Mouse (Mus musculus) heart, embryonic 13.5 days (tissue): ENCODE measurements at regions not wholly inside any gene's neighbourhood (a gene's known extent, or its start where the extent isn't known, plus 50 kb on each side); places are given as distances from the start of the nearest gene placed in this dataset.

Experiments
- ATAC-seq: fragments of 200-750 bp; cut with Nextera tagmentation; 2 replicates; pipeline ENCODE4 v1.8.0; 2017; ENCODE audit warnings: moderate TSS enrichment; ENCODE audit not compliant: insufficient number of reproducible peaks, low FRiP score, low TSS enrichment; ENCODE audit errors: extremely low read depth
- H3K27ac ChIP-seq: fragments of 300-500 bp; sonication (generic); replicated peaks from 2 replicates; pipeline ENCODE4 v1.5.1; 2015; ENCODE audit warnings: moderate library complexity, mild to moderate bottlenecking, inconsistent platforms
- H3K27me3 ChIP-seq: fragments of 300-500 bp; sonication (generic); replicated peaks from 2 replicates; pipeline ENCODE4 v1.6.1; 2015; ENCODE audit warnings: mild to moderate bottlenecking, inconsistent platforms
- H3K36me3 ChIP-seq: fragments of 300-500 bp; sonication (generic); 2 replicates; pipeline ENCODE4 v1.6.1; 2015; ENCODE audit warnings: mild to moderate bottlenecking, inconsistent platforms
- H3K4me1 ChIP-seq: fragments of 300-500 bp; sonication (generic); 2 replicates; pipeline ENCODE4 v1.6.1; 2015; ENCODE audit warnings: inconsistent platforms
- H3K4me2 ChIP-seq: fragments of 300-500 bp; sonication (generic); 2 replicates; pipeline ENCODE4 v1.6.1; 2015; ENCODE audit warnings: inconsistent platforms, mild to moderate bottlenecking, moderate library complexity
- H3K4me3 ChIP-seq: fragments of 300-500 bp; sonication (generic); 2 replicates; pipeline ENCODE4 v1.5.1; 2015; ENCODE audit warnings: moderate library complexity, mild to moderate bottlenecking, inconsistent platforms
- H3K9ac ChIP-seq: fragments of 300-500 bp; sonication (generic); 2 replicates; pipeline ENCODE4 v1.6.1; 2015; ENCODE audit warnings: inconsistent platforms, mild to moderate bottlenecking, moderate library complexity
- H3K9me3 ChIP-seq: fragments of 300-500 bp; sonication (generic); 2 replicates; pipeline ENCODE4 v1.6.1; 2016; ENCODE audit warnings: inconsistent platforms
- WGBS: fragments of 180-500 bp; shearing (Covaris S2); methylation state at CpG from one replicate; pipeline ENCODE4 v1.1.7; 2015; ENCODE audit warnings: mixed read lengths; 5-methylcytosine and 5-hydroxymethylcytosine counted together

GRCm38 (mm10) chr15:50993121-50993520 lies 2891.6 kb upstream of the Gm7489 start:
- Histone ChIP-seq H3K9me3 (no peaks in the 10 kb centered on the region), H3K36me3 (no peaks in the 10 kb centered on the region), H3K4me3 (no peak overlapping the region), H3K27ac (no peak overlapping the region), H3K4me2 (no peak overlapping the region), H3K27me3 (no peaks in the 10 kb centered on the region), H3K4me1 (peaks cover 7% of the 10 kb centered on the region; the same call in 1 of the 2 replicates), H3K9ac (no peak overlapping the region)
- WGBS, result 61% methylated on average over 5 of the region's 5 CpGs
- ATAC-seq, result no peak

DNA sequence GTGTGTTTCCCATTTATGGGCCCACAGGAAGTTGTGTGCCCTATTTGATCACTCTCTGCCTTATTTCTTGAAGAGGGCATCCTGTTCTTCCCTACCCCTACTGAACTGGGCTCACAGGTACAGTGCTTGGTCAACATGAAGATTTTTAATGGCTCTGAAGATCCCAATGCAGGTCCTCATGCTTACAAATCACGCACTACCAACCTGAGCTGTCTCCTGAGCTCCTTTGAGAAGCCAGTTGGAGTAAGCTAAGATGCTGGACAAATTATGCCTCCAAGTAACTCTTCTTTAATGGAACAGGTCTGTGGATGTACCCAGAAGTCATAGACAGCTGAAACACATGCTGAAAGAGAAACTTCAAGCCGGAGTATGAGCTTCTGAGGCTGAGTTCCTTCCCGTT lies 2889.0 kb upstream of the Gm7489 start:
- Histone ChIP-seq H3K9me3 (no peaks in the 10 kb centered on the region), H3K4me1 (peaks cover 7% of the 10 kb centered on the region; the same call in 1 of the 2 replicates), H3K27me3 (no peaks in the 10 kb centered on the region), H3K4me2 (no peak overlapping the region), H3K36me3 (no peaks in the 10 kb centered on the region), H3K27ac (no peak overlapping the region), H3K9ac (no peak overlapping the region), H3K4me3 (no peak overlapping the region)
- ATAC-seq, result no peak
- WGBS, result 75% methylated on average over 3 of the region's 3 CpGs

DNA sequence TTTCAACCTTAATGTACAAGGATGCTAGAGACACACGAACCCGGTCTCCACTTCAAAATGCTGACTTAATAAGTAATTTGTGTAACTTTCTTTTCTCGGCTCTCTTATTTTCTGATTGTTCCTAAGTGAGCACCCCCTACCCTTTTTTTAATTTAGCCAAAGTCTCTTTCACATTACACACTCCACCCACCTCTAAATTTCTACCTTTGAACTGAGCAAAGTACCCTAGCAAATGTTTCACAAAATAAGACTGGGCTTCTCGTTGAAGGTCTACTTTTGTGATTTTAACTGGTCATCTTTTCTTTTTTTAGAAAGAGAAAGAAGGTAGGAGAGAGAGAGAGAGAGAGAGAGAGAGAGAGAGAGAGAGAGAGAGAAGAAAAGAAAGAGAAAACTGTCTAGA lies 2888.4 kb upstream of the Gm7489 start:
- no peak overlapping the region for H3K4me2 ChIP-seq
- no peak overlapping the region for H3K9ac ChIP-seq
- H3K9me3 ChIP-seq, result no peaks in the 10 kb centered on the region
- H3K27ac ChIP-seq, result no peak overlapping the region
- H3K36me3 ChIP-seq, result no peaks in the 10 kb centered on the region
- 72% methylated on average over 4 of the region's 4 CpGs for WGBS
- H3K4me3 ChIP-seq, result no peak overlapping the region
- no peak for ATAC-seq
- peaks cover 7% of the 10 kb centered on the region; the same call in 1 of the 2 replicates for H3K4me1 ChIP-seq
- no peaks in the 10 kb centered on the region for H3K27me3 ChIP-seq

DNA sequence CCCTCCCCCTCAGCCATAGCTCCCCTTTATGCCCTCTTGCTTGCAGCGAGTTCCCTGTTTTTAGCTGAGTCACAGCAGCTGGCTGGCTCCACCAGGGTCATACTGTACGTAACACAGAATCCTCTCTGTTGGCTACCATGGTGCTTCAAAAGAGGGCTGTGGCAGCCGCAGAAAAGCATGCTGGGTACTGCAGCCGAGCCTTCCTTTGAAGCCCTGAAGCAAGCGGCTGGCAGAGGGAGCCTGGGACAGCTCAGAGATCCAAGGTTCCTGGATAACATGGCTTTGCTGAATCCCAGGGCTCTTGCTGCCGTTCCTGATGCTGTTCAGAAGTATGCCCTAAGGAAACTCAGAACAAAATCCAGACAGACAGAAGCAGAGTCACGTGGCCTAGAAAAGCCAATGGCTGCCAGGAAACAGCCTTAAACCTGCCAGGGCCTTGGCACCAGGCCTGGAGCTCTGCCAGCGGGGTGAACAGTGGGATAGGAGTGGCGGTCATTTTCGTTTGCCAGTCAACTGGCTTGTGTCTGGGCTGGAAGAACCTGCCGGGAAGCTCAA lies 2887.4 kb upstream of the Gm7489 start:
- Histone ChIP-seq H3K27me3 (no peaks in the 10 kb centered on the region), H3K36me3 (no peaks in the 10 kb centered on the region), H3K4me2 (peak overlapping the region; percentile 33), H3K4me1 (peaks cover 3% of the 10 kb centered on the region; the same call in 1 of the 2 replicates), H3K9ac (no peak overlapping the region), H3K9me3 (no peaks in the 10 kb centered on the region), H3K4me3 (no peak overlapping the region), H3K27ac (no peak overlapping the region)
- 58% methylated on average over 11 of the region's 11 CpGs for WGBS
- ATAC-seq, result no peak

- Histone ChIP-seq H3K4me2 (no peak overlapping the region), H3K9ac (no peak overlapping the region), H3K4me1 (no peaks in the 10 kb centered on the region), H3K9me3 (no peaks in the 10 kb centered on the region), H3K36me3 (no peaks in the 10 kb centered on the region), H3K27me3 (no peaks in the 10 kb centered on the region), H3K27ac (no peak overlapping the region), H3K4me3 (no peak overlapping the region)
- no peak for ATAC-seq
- 9% methylated on average over 1 of the region's 1 CpGs for WGBS
Observed at GRCm38 (mm10) chr15:51038968-51039367, 2845.7 kb upstream of the Gm7489 start.

- Histone ChIP-seq H3K4me2 (no peak overlapping the region), H3K27me3 (peaks cover 9% of the 10 kb centered on the region; the same call in 1 of the 2 replicates), H3K9ac (no peak overlapping the region), H3K4me3 (no peak overlapping the region), H3K4me1 (no peaks in the 10 kb centered on the region), H3K9me3 (no peaks in the 10 kb centered on the region), H3K27ac (no peak overlapping the region), H3K36me3 (no peaks in the 10 kb centered on the region)
- WGBS, result 82% methylated on average over 10 of the region's 10 CpGs
- no peak for ATAC-seq
Observed at GRCm38 (mm10) chr15:51070538-51070937, 2814.2 kb upstream of the Gm7489 start.

GRCm38 (mm10) chr15:51071132-51071656 lies 2813.5 kb upstream of the Gm7489 start:
- peaks cover 9% of the 10 kb centered on the region; the same call in 1 of the 2 replicates for H3K27me3 ChIP-seq
- no peaks in the 10 kb centered on the region for H3K9me3 ChIP-seq
- no peaks in the 10 kb centered on the region for H3K4me1 ChIP-seq
- H3K27ac ChIP-seq, result no peak overlapping the region
- H3K4me3 ChIP-seq, result no peak overlapping the region
- H3K9ac ChIP-seq, result no peak overlapping the region
- 69% methylated on average over 10 of the region's 10 CpGs for WGBS
- H3K36me3 ChIP-seq, result no peaks in the 10 kb centered on the region
- ATAC-seq, result no peak
- H3K4me2 ChIP-seq, result no peak overlapping the region

DNA sequence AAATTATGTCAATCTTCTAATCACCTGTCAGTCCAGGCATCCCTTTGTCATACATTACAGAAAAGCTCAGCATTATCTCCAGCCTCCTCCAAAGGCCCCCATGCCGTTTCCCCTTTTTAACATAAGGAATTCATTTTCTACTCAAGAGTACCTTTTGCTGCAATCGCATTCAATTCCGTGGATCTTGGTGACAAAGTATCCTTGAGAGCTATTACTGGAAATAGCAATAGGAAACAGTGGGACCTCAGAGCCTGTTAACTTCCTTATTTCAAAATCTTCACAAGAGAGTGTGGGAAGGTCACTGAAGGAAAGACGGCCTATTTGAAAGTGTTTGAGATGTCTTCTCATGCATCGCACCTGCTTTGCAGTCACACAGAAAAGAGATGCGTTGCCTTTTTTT lies 2811.0 kb upstream of the Gm7489 start:
- Histone ChIP-seq H3K9ac (no peak overlapping the region), H3K4me1 (no peaks in the 10 kb centered on the region), H3K4me3 (no peak overlapping the region), H3K9me3 (no peaks in the 10 kb centered on the region), H3K27ac (no peak overlapping the region), H3K36me3 (no peaks in the 10 kb centered on the region), H3K4me2 (no peak overlapping the region), H3K27me3 (peaks cover 9% of the 10 kb centered on the region; the same call in 1 of the 2 replicates)
- ATAC-seq, result no peak
- WGBS, result 76% methylated on average over 6 of the region's 6 CpGs

DNA sequence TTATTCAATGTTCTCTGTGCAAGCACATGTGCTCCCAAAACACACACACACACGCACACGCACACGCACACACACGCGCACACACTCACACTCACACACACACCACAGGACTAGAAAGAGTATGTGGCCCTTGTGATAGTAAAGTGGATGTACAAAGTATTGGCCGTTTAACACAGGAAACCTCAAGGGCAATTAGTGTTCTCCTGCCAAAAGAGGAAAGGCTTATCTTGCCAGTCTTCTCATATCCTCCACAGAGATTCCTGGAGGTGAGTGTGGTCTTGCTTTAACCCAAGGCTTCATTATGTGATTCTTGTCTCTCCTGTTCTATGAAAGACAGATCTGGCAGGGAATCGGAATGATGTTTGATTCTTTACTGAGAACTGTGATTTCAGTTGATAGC lies 2810.5 kb upstream of the Gm7489 start:
- no peak overlapping the region for H3K4me2 ChIP-seq
- H3K9me3 ChIP-seq, result no peaks in the 10 kb centered on the region
- no peaks in the 10 kb centered on the region for H3K36me3 ChIP-seq
- H3K27me3 ChIP-seq, result peaks cover 9% of the 10 kb centered on the region; the same call in 1 of the 2 replicates
- no peak overlapping the region for H3K27ac ChIP-seq
- 78% methylated on average over 7 of the region's 7 CpGs for WGBS
- H3K4me1 ChIP-seq, result no peaks in the 10 kb centered on the region
- no peak overlapping the region for H3K4me3 ChIP-seq
- ATAC-seq, result no peak
- no peak overlapping the region for H3K9ac ChIP-seq

DNA sequence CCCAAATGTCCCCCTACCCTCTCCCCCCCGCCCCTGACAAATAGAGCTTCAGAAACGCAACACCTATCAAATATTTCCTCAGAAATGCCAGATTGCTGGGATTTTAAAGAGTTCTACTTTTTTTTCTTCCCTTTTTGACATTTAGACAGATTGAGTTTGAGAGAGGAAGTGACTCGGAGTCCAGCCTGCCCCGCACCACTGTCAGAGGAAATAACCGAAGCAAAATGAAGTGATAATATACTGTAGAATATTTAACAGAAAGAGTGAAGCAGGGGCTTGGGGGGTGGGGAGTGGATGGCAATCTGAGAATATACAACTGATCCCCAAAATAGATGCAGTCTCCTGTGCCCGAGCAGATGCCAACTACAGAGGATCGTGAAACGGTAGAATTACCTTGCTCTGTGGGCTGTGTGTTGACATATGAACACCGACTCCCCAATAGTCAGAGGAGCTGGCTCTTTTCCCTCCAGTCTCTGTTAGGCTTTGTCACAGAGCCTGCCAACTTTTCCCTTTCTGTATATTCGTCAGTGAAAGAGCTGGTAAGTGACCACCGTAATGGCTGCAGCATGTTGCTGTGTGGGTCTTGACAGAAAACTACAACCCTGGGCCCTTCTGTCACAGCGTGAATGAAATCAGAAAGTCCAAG lies 2800.9 kb upstream of the Gm7489 start:
- 47% methylated on average over 12 of the region's 12 CpGs for WGBS
- Histone ChIP-seq H3K4me3 (peak overlapping the region; percentile 26), H3K9me3 (no peaks in the 10 kb centered on the region), H3K27me3 (no peaks in the 10 kb centered on the region), H3K27ac (no peak overlapping the region), H3K4me2 (peak overlapping the region; percentile 60), H3K9ac (no peak overlapping the region), H3K36me3 (no peaks in the 10 kb centered on the region), H3K4me1 (peaks cover 11% of the 10 kb centered on the region)
- no peak for ATAC-seq

DNA sequence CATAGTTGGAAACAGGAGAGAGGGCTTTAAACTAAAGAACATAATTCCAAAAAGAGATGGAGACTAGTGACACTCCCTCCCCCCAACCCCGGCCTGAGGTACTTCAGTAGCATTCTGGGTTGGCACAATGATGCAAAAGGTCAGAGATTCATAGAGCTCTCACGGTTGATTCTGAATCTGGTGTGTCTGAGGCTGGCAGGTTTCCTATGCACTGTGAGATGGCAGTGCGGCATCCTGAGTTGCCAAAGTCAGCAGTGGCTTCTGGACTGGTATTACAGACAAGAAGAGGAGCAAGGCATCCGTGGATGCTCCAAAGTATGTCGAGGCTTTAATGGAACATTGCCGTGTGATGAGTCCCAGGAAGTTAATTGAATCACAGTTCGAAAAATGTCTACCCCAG lies 2791.8 kb upstream of the Gm7489 start:
- Histone ChIP-seq H3K4me1 (peaks cover 7% of the 10 kb centered on the region; the same call in 1 of the 2 replicates), H3K27ac (no peak overlapping the region), H3K27me3 (no peaks in the 10 kb centered on the region), H3K4me2 (no peak overlapping the region), H3K4me3 (no peak overlapping the region), H3K36me3 (no peaks in the 10 kb centered on the region), H3K9ac (no peak overlapping the region), H3K9me3 (no peaks in the 10 kb centered on the region)
- WGBS, result 76% methylated on average over 7 of the region's 7 CpGs
- no peak for ATAC-seq

DNA sequence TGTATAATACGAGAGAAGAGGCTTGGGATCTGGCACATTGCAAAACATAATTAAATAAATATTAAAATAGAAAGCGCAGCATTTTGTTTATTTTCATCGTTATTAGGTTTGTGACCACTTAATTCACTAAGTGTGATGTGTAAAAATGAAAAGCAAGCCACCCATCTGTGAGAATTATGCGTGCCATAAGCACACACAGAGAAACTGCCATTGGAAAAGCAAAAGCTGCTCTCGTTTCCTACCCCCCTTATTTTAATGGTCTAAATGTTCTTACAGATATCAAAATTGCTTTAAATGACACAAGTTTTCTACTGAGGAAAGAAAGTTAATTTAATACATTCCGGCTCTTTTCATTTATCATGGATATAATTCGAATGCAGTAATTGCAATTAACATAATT lies 2780.8 kb upstream of the Gm7489 start:
- Histone ChIP-seq H3K27ac (no peak overlapping the region), H3K9me3 (no peaks in the 10 kb centered on the region), H3K4me3 (no peak overlapping the region), H3K36me3 (no peaks in the 10 kb centered on the region), H3K9ac (no peak overlapping the region), H3K4me2 (peak overlapping the region; percentile 39), H3K4me1 (no peaks in the 10 kb centered on the region; the same call in 1 of the 2 replicates), H3K27me3 (no peaks in the 10 kb centered on the region)
- no peak for ATAC-seq
- 83% methylated on average over 7 of the region's 7 CpGs for WGBS
